Mouse (Mus musculus) CD8-positive naive resting alpha-beta T cell, adult 2 months (primary cell): ENCODE data around the gene Sugp2.
"Not testable (repeated sequence)": the region's sequence is repeated elsewhere in the genome, so short reads cannot be mapped to it uniquely, and the experiment has no call there.

Source experiments
- DNase-seq, 2 experiments: peaks; one replicate each; pipeline ENCODE4 v3.0.0; 2022; ENCODE audit warnings: low read depth in 2 of 2, low spot score in 2 of 2

The Sugp2 gene

DNA sequence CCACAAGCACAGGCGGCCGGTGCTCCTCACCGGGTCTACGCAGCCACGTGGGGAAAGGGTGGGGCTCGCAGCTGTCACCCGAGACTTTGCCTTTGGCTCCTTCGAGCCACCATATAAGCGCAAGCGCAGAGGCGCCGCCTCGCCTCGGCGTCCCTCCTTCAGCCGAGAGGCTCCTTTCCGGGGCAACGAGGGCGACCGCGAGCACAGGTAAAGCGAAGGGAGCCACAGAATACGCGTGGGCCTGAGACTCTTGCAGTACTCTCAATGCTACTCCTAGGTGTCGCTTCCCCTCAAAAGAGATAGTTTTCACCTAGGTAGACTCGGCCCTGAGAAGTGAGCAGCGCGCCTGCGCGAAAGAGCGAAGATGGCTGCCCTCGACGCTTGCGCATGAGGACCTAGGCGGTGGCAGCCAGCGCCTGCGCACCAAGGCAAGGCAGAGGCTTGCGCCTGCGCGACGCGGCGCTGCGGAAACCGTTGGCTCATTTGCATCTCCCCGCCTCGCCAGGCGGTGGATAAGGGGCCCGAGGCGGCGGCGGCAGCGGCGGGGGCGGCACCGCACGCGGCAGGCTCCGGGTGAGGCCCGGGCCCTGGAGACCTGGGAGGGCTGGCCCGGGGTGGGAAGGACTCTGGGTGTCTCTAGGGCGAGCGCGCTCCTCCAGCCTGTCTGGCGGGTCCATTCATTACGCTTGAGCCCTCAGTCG lies at the start of gene Sugp2, which contains the start of gene Armc6:
Gene Sugp2 (plus strand): TSS at position 147 of the 701 bp plus-strand sequence.
Gene Armc6 (minus strand): TSS at position 387 of the 701 bp plus-strand sequence.
- DNase-seq = peak; percentile 91 to 93

DNA sequence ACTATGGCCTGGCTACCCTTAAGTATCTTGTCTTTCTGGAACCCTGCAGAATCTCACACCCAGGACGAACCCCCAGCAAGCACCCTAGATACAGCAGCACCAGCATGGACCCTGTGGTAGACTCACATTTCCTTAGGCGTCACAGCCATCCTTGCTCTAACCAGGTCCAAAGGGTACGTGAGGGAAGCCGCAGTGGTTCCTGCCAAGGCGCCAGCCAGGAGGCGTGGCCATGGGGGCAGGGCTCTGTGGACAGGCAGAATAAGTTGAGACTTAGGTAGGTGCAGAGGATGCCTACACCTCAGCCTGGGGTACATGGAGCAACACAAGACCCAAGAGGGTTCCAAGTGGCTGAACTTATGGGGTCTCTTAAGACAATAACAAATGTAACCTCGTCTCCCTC lies 45.3 kb upstream of the Sugp2 start:
- DNase-seq = no peak

DNA sequence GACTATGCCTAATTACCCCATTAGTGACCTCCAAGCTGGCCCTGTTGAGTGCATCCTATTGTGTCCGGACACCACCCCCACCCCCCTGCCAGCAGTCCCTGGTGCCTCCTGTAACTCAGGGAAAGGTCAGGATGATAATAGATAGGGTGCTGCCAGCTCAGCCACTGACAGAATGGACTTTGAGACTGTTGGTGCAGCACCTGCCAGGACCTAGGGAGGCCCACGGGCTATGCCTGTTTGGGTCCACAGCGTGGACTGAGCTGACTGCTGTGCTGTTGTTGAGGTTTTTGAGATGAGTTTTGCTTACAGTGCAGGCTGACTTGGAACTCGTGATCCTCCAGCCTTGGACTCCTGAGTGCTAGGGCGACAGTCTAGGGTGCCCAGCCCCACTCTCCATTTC lies 40.8 kb upstream of the Sugp2 start:
- DNase-seq = no peak

DNA sequence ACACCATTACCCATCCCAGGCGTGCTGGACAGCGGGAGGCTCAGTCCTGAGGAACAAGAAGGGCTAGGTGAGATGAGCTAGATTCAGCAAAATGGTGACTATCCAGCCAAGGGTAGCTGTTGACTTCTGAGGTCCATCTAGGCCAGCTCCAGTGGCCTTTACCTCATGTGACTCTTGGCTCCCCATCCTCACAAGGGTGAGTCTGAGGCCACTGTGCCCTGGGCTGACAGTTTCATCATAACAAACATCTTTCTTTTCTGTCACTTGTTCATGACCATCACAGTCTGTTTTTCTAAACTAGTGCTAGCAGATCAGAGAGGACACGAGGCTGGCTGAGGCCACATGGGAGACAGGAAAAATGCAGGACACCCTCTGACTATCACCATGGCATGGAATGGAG lies 39.8 kb upstream of the Sugp2 start:
- DNase-seq = no peak

DNA sequence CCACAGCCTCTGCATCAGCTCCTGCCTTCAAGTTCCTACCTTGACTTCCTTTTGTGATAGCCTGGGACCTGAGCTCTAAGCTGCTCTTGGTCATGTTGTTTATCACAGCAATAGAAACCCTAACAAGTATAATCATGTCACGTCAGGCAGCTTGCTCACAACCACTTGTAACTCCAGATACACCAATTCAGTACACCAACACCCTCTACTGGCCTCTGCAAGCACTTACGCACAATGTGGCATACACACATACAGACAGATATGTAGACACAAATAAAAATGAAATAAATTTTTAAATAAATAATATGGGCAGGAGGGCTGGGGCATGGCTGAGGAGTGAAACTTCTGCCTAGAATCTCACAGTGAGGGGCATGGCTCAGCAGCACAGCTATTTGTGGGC lies 38.3 kb upstream of the Sugp2 start:
- no peak for DNase-seq

DNA sequence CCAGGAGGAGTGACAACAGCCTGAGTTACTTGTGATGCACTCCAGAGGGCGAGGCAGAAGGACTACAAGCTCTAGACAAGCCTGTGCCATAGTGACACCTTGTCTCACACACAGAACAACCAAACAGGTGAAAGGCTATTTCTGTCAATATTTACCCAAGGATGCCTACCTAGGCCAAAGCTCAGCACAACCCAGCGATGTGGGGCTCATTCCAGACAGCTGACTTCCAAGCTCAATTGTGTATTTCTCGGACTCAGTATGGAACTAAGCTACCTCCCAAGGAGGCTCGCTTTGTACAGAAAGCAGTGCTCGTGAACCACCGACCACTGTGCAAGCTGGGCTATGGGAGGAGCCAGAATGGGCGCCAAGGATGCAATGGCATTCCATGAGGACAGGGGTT lies 36.4 kb upstream of the Sugp2 start:
- DNase-seq = no peak

DNA sequence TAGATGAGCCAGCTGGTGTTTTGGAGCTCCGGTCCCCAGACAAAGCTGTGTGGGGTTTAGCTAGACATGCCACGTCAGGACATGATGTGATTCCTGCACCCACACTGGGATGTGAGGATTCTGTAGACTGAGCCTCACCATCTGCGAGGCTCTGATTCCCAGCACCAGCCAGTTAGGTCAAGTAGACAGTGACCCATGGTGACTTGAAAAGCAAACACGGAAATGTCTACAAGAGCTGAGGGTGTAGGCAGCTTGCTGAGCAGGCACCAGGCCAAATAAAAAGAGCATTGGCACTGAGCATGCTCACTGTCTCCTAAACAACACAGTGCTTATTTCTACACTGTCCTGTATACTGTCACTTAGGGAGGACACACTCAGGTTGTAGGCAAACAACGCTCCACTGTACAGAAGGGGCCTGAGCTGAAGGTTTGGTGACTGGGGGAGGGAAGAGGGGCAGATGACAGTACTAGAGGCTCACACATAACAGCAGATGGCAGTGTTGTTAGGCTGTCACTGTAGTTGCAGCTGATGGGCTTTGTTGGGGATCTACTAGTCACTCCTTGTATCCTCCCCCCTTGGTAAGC lies 33.8 kb upstream of the Sugp2 start:
- no peak for DNase-seq

DNA sequence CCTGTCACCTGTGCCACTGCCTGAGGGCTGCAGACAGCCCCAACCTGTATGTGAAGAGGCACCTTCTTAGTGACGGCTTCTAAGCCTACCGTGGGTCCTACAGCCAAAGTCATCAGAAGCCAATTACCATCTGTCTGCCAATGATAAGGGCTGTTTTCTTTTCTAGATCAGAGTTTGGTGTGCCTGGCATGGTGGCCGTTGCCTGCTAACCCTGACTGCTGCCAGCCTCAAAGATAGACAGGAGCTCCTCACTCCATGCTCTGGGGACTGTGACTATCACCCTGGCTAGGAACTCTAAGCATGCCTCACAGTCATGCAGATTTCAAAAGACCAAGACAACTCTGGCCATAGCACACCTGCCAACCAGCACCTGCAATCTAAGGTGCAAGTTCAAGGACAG lies 32.6 kb upstream of the Sugp2 start:
- DNase-seq = no peak

DNA sequence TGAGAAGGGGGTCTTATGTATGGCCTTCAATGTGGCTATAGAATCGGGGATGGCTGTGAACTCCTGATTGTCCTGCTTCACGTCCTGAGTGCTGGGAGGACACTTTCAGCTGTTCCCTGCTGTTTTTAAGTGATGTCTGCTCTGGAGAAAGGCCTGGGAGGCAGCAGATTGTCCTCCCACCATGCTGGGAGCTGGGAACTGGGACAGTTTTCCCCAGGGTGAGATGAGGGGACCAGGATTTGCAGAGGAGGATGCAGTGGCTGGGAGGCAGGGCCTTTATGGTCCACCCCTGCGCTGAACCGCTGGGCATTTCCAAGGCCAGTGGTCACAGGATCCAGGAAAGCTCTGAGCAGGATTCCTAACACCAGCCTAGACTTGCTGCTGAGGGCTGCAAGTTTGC lies 31.0 kb upstream of the Sugp2 start:
- DNase-seq = no peak

DNA sequence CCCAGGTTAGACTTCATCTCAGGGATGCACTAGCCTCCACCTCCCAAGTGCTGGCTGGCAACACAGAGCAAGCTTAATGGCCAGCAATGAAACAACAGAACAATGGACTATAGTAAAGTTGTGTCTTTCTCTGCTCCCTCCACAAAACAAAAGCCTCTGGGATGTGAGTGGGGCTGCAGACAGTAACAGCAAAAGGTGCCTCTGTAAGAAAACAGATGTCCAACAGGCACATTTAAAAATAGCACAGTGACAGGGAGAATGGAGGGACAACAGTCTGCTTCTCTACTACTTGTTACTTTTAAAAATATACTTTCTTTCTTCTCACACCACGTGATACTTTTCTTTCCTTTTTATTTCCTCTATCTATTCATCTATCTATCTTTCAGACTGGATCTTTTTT lies 29.3 kb upstream of the Sugp2 start:
- no peak for DNase-seq

DNA sequence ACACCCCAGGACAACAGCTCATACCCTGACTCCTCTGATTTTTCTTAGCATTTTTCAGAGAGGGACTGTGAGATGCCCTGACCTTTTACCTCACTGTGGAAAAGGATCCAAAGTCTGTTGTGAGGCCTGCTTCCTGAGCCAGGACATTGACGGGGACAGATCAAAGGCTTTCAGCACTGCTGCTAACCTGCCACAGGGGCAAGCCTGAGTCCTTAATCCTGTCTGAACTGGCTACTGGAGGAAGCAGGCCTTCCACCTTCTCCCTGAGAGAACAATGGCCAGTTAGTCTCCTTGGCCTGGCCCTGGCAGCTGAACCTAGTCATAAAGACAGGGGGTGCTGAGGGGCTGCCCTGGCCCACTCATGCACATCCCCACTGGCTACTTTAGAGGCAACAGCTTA lies 25.9 kb upstream of the Sugp2 start:
- DNase-seq = no peak

DNA sequence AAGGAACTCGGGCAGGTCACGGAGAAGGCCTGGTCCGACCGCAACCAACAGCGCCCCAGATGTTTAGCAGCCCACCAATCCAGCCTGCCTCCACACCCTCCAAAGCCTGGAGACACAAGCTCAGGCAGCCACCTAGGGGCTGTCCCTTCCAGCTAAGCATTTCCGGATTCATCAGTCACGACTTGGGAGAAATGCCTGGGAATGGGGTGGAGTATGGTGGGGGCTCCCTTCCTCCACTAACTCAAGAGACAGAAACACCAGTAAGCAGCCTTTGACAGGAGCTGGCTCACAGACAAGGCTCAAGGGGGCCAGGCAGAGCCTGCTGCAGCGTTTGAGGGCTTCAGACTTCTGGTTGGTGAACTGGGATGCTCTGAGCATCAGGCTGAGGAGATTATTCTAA lies 23.5 kb upstream of the Sugp2 start:
- DNase-seq = no peak

DNA sequence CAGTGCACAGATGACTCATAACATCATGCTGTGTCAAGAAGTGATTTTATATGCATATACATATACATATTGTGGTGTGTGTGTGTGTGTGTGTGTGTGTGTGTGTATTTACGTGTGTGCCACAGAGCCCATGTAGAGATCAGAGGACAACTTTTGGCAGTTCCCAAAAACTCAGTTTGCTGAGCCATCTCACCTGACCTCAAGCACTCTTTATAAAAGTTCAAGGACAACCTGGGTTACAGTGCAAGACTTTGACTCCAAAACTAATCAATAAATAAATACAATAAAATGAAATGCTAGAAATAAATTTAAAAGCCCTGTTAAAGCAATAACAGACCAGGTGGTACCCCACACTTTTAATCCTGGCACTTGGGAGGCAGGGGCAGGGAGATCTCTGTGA lies 22.8 kb upstream of the Sugp2 start:
- no peak for DNase-seq

DNA sequence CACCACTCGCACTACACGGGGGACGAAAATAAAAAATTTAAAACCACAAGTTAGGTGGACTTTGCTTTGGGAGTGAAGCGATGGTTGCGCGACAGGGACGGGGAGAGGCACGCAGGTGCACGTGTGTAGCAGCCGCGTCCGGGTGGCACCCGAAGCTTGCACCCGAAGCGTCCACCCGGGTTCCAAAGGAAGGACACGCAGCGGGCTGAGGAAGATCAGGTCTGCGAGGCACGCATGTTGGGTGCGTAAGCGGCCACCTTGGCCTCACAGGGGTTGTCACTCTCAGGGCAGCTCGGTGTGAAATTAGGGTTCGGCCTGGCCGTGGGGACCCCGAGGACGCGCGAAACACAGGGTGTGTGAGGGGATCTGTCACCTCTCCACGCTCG lies 22.3 kb upstream of the Sugp2 start:
- DNase-seq = no peak

DNA sequence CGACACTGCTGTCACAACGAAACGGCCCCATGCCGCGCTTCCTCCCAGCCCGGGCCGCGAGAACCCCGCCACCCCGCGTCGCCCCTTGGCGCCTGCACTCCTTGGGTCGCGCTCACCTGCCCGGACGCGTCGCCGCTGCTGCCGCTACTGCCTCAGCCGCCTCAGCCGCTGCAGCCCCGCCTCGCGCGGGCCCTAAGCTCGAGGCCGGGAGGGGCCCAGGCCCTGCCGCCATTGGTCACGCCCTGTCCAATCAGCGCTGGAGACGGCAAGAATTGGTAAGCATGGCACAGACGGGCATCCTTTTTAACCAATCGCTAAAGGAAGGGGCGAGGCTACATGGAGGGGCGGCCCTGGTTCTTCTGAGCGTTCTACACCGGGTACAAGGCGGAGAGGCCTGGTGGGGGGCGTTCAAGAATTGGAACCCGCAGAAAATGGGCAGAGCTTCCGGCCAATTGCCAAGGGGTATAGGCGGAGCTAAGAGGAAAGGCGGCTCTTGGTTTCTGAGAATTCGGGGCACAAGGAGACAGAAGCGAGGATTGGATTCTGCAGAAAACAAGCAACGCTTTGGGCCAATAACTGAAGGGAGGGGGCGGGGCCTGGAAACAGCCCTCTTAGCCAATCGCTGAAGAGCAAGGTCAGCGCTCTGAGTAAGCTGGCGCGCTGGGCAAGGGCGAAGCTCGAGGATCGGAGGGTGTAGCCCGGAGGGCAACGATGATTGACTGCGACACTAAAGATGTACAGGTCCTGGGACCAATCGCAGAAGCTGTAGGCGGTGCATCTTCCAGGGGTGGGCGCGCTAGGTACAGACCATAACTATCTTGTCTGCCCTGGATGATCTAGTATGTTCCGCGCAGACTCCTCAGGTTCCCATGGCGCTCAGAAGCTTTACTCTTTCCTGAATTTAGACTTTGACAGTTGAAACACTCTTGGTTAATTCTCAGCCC lies 21.6 kb upstream of the Sugp2 start, which contains the start of gene Slc25a42:
Gene Slc25a42 (minus strand): TSS at position 194 of the 944 bp plus-strand sequence.
- DNase-seq = peak; percentile 96

DNA sequence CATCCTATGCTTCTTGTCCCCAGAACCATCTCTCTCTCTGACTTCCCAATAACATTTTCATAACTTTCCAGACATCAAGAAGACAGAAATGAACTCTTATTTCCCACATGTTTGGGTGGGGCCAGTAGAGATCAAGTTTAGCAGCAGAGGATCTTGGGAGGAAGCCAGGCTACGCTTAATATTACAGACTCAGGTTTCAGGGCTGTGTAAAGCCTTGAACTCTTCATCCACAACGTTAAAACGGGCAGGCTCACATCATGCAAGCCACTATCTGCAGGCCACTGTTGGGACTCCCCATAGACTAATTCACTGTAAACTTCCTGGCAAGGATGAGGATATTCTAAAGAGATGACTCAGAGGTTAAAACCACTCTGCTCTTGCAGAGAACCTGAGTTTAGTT lies 19.6 kb upstream of the Sugp2 start:
- no peak for DNase-seq

DNA sequence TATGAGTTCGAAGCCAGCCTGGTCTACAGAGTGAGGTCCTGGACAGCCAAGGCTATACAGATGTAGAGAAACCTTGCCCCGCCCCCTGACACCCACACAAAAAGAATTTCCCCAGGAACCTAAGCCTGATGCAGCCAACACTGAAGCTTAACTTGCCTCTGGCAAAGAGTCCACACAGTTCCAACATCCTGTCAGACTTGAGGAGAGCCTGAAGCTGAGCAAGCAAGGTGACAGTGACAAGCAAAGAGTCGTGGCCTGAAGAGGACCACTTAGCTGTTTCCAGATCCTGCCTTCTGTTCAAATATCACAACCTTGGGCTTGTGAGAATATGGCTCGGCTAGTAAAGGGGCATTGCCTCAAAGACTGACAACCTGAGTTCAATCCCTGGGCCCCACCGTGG lies 18.9 kb upstream of the Sugp2 start:
- DNase-seq = no peak

DNA sequence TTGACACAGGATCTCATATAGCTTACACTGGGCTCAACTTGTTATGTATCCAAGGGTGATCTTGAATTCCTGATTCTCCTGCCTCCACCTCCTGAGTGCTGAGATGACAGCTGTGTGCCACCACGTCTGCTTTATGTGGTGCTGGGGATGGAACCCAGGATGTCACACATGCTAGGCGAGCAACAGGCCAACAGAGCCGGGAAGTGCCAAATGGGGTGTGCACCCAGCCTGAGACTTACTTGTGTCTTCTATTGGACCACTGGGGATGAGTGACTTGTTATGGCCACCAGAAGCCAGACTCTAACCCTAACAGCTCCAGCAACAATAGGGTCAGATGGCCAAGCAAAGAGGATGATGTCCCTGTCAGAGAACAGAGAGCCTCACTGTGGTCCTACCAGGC lies 17.9 kb upstream of the Sugp2 start:
- DNase-seq = not testable (repeated sequence)

DNA sequence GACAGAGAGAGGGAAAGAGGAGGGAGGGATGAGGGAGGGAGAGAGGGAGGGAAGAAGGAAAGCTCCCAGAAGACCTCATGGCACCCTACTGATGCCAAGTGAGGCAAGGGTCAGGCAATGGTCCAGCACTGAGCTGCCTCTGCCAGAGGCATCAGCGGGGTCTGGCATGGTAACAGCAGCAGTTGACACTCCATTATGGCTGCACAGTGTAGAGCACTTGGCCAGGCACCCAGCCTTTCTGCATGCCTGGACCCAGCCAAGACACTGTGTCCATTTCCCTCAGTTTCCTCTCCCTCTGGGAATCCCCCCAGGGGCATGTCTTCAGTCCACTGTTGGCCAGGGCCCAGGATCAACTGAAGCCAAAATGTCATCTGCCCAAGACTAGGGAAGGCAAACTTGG lies 17.5 kb upstream of the Sugp2 start:
- no peak for DNase-seq

DNA sequence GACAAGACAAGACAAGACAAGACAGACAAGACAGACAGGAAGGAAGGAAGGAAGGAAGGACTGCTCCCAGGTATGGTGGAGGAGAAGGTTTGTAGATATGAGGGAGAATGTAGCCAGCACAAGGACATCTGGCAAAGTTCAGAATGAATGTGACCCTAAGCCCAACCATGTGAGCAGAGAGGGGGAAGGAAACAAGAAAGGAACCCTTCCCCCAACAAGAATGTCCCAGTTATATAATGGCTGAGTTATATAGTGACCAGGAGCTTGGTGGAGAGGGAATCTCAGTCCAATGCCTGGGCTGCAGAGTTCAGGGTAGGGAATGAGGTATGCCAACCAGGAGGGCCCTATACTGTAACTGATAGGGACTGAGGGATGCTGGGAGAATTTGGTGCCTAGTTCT lies 16.6 kb upstream of the Sugp2 start:
- no peak for DNase-seq

DNA sequence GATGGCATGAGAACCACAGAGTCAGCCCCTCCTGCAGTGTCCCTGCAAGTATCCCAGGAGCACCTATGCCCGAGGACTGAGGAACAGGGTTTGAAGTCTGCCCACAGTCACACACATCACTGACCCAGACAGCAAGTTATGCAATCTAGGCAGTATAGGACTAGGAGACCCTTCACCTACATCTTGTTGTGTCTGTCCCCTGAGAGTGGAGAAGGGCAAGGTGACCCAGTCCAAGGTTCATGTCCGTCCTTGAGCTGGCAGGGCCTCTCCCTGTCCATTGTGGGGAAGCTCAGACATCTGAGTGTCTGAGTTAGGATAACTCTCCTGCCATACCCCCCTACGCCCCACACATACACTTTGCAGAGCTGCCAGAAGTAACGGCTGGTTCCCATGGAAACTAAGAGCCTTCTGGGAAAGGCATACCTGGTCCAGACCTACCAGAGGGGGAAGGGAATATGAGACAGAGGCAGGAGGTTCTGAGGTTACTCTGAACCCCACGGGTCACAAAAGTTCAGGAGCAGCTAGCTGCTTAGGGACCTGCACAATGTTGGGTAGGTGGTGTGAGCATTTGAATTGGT lies 14.8 kb upstream of the Sugp2 start:
- no peak for DNase-seq
